Mouse (Mus musculus): ENCODE measurements at regions not wholly inside any gene's neighbourhood (a gene's known extent, or its start where the extent isn't known, plus 50 kb on each side); places are given as distances from the start of the nearest gene placed in this dataset.
A peak's percentile ranks its signal among the peaks of the same experiment; 100 is the strongest.

GRCm38 (mm10) chr9:33222066-33222805 is 586.2 kb downstream of the Ets1 start:
- no peak for DNase-seq

GRCm38 (mm10) chr9:33233699-33234131 is 597.7 kb downstream of the Ets1 start:
- no peak for DNase-seq

- DNase-seq: no peak
Observed at GRCm38 (mm10) chr9:33238190-33238589, 602.2 kb downstream of the Ets1 start.

- DNase-seq: no peak
Observed at GRCm38 (mm10) chr9:33238846-33239245, 602.8 kb downstream of the Ets1 start.

- no peak for DNase-seq
Observed at GRCm38 (mm10) chr9:33240506-33240905, 604.5 kb downstream of the Ets1 start.

- no peak for DNase-seq
Observed at GRCm38 (mm10) chr9:33240914-33241635, 605.1 kb downstream of the Ets1 start.

- no peak for DNase-seq
Observed at GRCm38 (mm10) chr9:33246932-33247331, 610.9 kb downstream of the Ets1 start.

- no peak for DNase-seq
Observed at GRCm38 (mm10) chr9:33258241-33258640, 622.2 kb downstream of the Ets1 start.

GRCm38 (mm10) chr9:33260171-33260570 is 624.1 kb downstream of the Ets1 start:
- DNase-seq: no peak

- no peak for DNase-seq
Observed at GRCm38 (mm10) chr9:33289381-33289780, 653.4 kb downstream of the Ets1 start.

GRCm38 (mm10) chr9:33292116-33292515 is 656.1 kb downstream of the Ets1 start:
- no peak for DNase-seq

GRCm38 (mm10) chr9:33295925-33296324 is 659.9 kb downstream of the Ets1 start:
- peak; percentile 76 for DNase-seq

GRCm38 (mm10) chr9:33319525-33320025 is 683.6 kb downstream of the Ets1 start:
- DNase-seq: no peak

GRCm38 (mm10) chr9:33327722-33328121 is 691.7 kb downstream of the Ets1 start:
- DNase-seq: no peak

- DNase-seq: peak; percentile 83
Observed at GRCm38 (mm10) chr9:33350258-33350657, 714.2 kb downstream of the Ets1 start.

GRCm38 (mm10) chr9:33356621-33357020 is 720.6 kb downstream of the Ets1 start:
- DNase-seq: no peak

- peak; percentile 83 for DNase-seq
Observed at GRCm38 (mm10) chr9:33360966-33361365, 724.9 kb downstream of the Ets1 start.

GRCm38 (mm10) chr9:33389170-33389569 is 753.1 kb downstream of the Ets1 start:
- no peak for DNase-seq

- DNase-seq: no peak
Observed at GRCm38 (mm10) chr9:33404691-33405090, 768.7 kb downstream of the Ets1 start.

- no peak for DNase-seq
Observed at GRCm38 (mm10) chr9:33407517-33407916, 771.5 kb downstream of the Ets1 start.

GRCm38 (mm10) chr9:33423781-33424180 is 787.8 kb downstream of the Ets1 start:
- no peak for DNase-seq

- DNase-seq: no peak
Observed at GRCm38 (mm10) chr9:33436459-33436858, 800.4 kb downstream of the Ets1 start.

- DNase-seq: no peak
Observed at GRCm38 (mm10) chr9:33442266-33442665, 806.2 kb downstream of the Ets1 start.

- DNase-seq: no peak
Observed at GRCm38 (mm10) chr9:33445902-33446301, 809.9 kb downstream of the Ets1 start.

All from heart, adult 11 months (tissue).